Mouse (Mus musculus) gastrocnemius, postnatal 14 days (tissue): ENCODE measurements around the gene Gstt1. TPM values are rescaled to one million over a fixed set of nuclear protein-coding genes. Genes with fewer than 3 reads are reported as not detected.

Source experiments
- DNase-seq: peaks from one replicate; pipeline ENCODE4 v3.0.0; 2021; ENCODE audit warnings: mixed read lengths
- intact Hi-C: fragments of 180-260 bp; cut with DNase I; formaldehyde crosslinking; loops from one replicate; pipeline ENCODE4 v1.15.1; 2025; ENCODE audit warnings: low total_unique reads
- total RNA-seq, 2 experiments: library from RNA; stranded (reverse); gene quantifications; 2 replicates each; pipeline ENCODE4 v1.2.3; 2021

The Gstt1 gene
- total RNA-seq, 2 experiments from 2014 or later = 7.0 to 8.2 TPM

DNA sequence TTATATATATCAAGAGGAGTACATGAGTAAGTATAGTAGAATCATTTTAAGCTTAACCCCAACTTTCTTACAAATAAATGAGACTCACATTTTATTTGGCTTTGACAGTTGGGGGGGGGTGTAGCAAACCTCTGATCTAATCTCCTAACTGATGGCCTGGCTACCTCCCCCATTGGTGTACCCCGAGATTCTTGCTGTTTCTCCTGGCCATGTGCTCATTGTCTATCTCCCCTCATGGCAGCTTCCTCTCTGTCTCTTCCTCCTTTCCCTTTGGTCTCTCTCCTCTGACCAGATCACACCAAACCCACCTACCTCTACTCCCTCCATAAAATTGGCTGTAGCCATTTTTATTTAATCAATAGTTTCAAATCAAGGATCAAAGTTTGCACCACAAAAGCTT, 25.4 kb upstream of the Gstt1 start:
- intact Hi-C loops = no loop called here
- no peak for DNase-seq

DNA sequence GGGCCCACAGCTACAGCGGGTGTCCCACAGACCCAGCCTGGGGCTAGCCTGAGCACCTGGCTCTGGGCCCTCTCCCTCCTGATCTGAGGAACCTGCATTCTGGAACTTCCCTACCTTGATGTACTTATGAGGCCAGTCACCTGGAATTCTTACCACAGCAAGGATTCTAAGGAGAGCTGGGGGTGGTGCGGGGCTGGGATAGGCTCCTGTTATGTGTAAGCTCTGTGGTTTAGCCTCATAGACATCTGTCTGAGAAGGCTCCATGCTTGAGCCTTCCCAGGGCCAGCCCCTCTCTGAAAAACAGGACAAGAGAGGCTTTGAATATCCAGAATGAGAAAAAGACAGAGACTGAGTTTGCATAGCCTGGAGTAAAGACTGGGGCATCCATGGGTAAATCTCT, 24.1 kb upstream of the Gstt1 start, which contains the start of gene Gstt4:
Gene Gstt4, minus strand, starts transcription at position 101 of the 400 bp plus-strand sequence.
- DNase-seq = no peak
- intact Hi-C loops = no loop called here

DNA sequence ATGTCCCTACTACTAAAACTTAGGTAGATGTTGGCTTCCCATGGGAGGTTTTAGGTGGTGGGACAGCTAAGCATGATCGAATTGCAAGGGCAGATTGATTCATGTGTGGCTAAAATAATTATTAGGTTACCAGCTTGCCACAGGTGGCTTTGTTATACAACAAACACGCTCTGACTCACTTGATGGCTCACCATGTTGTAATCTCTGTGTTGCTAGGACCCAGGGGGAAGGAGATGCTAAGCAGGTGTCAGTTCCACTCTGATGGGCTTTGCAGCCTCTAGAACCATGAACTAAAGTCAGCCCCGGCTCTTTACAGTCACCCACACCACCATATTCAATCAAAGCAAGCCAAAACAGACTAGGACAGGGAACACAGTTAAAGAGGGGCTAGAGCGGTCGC, 21.5 kb upstream of the Gstt1 start:
- intact Hi-C loops = no loop called here
- no peak for DNase-seq

DNA sequence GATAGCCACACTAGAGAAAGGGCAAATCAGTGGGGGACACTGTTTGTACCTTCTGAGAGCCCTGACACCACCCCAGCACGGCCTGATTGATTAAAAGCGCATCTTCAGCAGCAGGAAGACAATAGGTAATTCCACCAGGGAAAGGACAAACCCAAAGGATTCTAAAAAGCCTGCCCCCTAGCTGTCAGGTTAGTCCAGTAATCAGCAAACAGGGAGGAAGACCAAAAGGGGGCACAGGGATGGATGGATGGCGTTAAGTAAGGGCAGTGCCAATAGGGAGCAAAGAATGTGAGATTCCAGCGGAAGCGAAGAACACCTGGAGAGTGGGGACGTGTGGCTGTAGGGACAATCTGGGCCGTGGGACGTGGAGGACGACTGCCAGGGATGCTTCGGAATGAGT, 20.3 kb upstream of the Gstt1 start:
- intact Hi-C loops = no loop called here
- no peak for DNase-seq

DNA sequence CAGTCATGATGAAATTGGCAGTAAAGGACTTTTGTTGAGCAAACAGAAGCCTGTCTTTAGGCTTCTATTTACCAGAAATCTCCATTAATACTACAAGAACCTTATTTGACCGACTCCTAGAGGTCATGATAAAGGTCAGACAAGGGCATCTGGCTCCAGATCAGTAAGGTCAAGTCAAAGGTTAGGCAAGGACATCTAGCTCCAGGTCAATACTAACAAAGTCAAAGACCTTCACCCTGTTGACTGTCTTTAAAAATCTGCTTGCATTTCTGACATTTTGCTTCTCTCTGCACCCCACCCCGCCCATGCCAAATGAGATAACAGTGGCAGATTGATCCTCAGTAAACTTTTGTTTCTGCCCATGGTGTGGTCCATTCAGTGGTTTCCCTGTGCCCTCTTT, 5.8 kb upstream of the Gstt1 start:
- intact Hi-C loops = no loop called here
- no peak for DNase-seq

DNA sequence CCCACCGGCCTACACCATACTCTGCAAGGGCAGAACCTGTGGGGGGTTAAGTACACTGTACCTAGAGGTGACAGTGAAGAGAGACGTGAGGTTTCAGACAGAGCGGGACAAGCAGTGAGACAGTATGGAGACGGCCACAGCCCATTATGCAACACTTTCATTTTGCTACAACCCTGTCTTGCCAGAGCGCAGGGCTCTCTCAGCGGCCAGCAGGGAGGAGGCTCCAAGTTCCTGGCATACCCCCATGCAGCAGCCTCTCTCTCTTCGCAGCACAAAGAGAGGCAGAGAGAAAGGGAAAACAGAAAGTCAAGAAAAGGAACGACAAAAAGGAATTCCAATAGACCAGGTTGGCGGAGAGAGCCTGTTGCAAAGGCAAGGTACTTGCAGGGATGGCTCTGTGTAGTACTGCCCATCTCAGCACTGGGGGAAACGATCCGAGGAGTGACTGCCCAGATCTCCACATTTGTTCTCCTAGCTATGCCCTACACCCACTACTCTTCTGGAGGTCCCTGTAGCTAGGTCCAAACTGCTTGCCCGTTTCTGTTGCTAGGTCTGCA, 687 bp downstream of the Gstt1 start:
- intact Hi-C loops = no loop called here
- DNase-seq = peak; percentile 73

DNA sequence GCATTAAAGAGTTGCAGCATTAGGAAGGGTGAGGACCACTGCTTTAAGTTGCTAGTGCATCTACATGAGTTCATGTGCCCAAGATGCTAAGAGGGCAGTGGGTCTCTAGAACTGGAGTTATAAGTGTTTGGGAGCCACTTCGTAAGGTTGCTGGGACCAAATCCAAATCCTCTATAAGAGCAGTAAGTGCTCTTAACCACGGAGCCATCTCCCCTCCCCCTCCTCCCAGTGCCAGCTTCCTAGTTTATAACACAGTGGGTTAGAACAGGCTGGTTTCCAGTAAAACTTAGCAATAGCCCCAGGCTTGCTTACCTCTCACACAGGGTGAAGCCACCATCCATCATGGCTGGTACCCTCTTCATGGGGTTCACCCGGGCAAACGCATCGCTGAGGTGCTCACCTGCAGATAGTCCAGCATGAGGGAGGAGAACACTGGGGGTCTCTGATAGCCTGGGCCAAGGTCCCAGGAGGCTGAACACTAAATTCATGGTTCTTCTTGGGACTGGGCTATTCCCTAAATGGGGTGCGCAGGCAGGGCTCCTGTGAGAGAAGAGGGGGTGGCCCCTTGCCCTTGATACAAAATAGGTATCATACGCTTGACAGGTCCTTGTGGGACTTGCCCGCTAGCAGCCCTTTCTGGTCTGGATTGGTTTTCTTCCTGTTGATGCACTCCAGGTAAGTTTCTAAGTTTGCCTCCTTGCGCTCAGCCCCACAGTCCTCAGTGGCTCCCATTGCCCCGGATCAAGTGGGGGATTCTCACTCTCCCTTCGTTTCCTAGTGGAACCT, 1.5 kb downstream of the Gstt1 start:
- DNase-seq = no peak
- intact Hi-C loops = no loop called here

DNA sequence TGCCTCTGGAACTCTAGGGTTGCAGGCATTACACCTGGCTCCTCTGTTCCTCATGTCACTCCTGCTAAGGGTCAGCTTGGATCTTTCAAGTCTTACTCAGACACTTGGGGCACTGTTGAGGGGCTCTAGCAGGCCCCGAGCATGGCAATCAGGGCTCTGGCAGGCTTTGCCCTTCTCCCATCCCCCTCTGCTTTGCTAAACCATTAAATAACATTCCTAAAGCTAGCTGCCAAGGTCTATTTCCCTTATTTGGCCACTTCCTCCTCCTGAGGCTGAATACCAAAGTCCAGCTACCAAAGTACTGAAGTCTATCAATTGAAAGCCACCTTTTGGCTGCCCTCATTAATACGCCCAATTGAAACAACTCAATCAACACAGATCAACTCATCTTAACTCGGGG, 3.5 kb downstream of the Gstt1 start:
- intact Hi-C loops = no loop called here
- DNase-seq = no peak

DNA sequence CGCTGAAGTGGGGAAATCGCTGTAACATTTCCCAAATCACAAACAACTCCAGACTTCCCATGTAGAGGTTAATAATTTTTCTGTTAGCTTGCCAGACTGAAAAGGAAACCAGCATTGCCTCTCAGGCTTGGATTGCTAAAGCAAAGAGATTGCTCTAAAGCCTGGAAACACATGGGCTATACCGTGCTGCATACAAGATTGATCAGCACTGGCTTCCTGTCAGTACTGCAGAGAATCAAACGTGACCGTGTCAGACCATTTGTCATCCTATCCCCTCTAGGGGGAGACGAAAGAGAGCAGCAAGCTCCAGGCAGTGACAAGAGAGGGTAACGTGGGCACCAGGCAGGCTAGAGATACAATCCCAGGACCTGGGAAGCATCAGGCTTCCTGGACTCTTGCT, 7.6 kb downstream of the Gstt1 start:
- no peak for DNase-seq
- intact Hi-C loops = no loop called here

DNA sequence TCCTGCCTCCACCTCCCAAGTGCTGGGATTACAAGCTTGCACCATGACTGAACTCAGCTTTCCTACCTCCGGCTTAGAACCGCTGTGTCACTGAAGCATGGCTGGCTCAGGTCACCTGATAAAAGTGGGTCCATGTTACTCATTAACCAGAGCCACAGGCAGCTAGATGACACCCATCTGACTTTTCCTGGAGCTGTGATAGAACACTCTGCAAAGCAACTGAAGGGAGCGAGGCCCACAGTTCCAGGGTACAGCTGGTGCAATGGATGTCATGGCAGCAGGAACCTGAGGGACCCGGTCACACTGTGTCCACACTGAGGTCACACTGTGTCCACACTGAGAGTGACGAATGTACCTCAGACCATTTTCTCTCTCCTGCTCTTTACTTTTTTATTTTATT, 8.5 kb downstream of the Gstt1 start:
- DNase-seq = no peak
- intact Hi-C loops = no loop called here

DNA sequence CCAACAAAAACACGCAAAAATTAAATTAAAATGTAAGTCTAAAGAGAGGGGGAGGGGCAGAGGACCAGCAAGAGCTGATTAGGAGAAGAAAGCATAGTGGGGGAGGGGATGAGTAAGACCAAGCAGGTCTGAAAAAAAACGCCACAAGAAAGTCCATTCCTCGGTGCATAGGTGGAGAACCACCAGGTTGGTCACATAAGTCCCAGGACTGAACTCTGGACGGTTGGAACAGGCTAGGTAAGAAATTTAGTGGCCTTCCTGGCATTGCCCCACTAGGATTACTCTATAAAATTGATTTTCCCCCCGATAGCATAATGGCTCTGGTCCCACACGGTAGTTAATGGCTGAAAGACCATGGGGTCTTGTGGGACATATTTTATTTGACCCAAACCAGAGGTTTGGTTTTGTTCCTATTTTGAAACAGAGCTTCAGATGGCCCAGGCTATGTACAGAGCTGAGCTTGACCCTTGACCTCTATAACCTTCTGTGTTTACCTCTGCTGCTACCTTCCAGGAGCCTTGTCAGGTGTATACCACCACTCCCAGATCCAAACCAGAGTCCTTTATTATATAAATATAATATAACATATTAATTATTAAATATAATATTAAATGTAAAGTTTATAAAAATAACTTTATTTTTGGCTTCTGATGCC, 9.2 kb downstream of the Gstt1 start:
- DNase-seq = no peak
- intact Hi-C loops = no loop called here

DNA sequence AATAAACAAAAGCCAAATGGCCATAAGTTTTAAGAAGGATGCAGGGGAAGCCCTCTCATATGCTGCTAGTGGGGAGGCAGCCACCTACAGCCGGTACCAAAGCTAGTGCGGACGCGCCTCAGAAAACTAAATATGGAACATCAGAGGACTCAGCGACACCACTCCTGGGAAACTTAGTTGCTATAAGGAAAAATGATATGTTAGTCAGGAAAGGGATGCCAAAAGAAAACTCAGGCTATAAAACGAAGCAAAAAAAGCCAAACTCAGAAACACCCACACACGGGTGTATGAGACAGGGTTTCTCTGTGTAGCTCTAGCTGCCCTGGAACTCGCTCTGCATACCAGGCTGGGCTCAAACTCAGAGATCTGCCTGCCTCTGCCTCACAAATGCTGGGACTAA, 10.1 kb downstream of the Gstt1 start:
- DNase-seq = no peak
- intact Hi-C loops = no loop called here

DNA sequence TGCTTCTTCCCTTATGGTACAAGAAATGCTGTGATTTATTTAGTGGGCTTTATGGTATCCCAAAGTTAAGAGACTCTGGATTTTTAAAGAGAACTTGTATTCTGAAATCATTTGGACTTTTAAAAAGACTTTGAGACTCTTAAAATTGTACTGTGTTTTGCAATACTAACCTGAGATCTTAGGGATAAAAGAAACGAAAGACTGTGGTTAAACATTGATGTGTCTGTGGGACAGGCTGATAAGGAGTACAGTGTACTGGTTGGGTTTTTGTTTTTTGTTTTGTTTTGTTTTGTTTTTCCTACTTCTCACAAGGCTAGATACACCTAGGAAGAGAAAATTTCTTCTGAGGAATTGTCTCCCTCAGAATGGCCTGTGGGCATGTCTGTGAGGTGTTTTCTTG, 12.9 kb downstream of the Gstt1 start:
- intact Hi-C loops = no loop called here
- no peak for DNase-seq

DNA sequence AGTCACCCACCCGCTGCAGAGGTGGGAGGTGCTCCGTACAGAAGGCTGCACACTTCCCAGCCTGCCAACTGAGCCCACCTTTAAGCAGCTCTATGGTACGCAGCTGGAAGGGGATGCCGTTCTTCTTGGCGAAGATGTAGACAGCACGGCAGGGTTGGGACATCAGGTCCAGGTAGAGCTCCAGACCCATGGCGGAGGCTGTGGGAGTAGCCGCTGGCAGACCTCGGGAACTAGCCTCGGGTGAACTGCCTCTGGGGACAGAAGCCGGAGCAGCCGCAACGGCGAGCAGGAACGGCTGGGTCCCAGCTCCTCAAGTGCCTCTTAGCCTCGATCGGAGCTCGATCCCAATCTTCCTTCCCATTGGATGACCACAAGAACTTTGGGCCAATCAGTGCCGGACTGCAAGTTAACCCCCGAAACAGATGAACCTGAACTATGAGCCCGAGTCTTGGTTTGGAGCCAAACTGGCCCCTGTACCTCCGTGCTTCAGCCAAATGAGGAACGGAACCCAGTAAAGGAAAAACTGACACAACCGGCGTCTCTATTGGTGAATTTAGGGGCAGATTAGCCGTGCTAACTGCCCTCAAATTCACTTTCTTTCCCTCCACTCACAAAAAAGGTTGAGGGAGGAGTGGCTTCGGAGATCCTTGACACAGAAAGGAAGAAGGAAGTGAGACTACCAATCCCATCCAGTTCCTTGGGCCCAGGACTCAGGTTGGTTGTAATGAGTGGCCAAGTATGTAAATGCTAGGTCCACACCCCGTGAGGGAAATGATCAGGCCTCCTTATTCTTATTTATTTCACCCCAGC, 17.4 kb downstream of the Gstt1 start, which contains the start of the genes Gm20441 and Gstt3:
Gene Gm20441, minus strand, starts transcription at position 186 of the 810 bp plus-strand sequence.
Gene Gstt3, minus strand, starts transcription at position 646 of the 810 bp plus-strand sequence.
- peak; percentile 70 for DNase-seq

DNA sequence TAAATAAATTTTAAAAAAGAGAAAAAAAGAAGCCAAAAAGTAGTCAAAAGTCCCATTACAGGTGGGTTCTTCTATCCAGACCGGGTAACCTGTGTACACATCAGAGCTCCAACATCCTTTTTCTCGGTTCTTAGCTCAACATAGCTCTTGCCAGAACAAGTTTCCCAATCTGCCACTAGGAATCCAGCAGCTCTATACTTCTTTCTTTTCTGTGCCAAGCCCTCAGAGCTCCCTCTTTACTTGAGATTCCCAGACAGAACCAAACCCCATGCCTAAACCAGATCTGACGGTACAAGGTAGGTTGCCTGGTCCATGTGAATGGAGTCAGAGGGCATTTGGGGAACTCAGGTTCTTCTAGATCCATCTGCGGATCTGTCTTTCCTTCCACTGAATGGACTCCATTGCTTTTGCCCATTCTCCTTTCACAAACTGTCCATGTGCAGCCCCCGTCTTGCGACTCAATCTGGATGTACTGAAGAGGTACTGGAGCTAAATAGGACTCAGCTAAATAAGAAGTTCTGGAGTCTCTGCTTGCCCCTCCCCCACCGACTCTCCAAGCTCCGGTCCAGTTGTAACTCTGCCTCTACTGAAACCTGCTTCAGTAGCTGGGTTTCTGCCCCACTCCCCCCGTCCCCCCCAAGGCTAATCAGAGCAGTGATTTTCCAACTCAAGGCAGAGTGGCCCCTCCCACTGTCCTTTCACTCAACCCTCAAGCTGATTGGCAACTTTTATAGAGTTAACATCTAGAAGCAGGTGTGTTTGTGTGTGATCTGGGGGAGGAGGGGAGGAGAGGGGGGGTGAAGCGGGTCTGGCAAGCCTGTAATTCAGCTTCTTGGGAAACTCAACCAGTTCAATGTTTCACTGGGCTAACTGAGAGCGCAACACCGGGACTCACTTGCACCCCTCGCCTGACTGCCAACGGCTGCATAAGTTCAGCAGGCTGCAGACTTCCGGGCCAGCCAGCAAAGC, 18.9 kb downstream of the Gstt1 start:
- intact Hi-C loops = no loop called here
- no peak for DNase-seq

More for the DNA sequence above, 17.4 kb downstream of the Gstt1 start, which contains the start of the genes Gm20441 and Gstt3:
- intact Hi-C loops = no loop called here

DNA sequence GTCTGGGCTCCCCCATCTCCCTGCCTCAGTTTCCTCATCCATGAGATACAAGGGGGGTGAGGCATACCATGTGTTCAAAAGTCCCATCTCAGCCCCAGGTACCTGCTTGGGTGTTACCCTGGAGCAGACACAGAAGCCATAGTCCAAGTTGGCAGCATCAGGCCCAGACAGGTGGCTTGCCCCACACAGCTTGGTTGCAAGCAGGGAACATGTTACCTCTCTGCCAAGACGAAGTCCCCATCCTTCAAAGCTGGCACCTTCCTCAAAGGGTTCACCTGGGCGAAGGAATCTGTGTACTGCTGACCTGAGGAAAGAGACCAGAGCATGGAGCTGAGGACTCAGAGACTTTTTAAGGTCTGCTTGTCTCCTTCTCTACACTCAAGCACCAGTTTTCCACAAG, 20.5 kb downstream of the Gstt1 start:
- DNase-seq = no peak
- intact Hi-C loops = no loop called here

DNA sequence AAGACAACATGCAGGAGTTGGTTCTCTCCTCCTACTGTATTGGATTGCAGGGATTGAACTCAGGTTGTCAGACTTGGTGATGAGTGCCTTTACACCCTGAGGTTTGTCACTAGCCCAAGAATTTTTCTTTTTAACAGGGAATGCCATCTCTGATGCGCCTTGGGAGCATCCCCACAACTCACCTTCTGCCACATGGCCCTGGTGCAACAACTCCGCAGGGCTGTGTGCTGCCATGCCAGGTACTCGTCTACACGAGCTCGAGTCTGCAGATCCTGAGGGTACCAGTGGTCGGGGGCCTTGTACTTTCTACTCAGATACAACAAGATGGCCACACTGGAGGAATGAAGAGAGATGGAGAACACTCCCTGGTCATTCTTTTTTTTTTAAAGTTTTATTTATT, 21.8 kb downstream of the Gstt1 start:
- no peak for DNase-seq

DNA sequence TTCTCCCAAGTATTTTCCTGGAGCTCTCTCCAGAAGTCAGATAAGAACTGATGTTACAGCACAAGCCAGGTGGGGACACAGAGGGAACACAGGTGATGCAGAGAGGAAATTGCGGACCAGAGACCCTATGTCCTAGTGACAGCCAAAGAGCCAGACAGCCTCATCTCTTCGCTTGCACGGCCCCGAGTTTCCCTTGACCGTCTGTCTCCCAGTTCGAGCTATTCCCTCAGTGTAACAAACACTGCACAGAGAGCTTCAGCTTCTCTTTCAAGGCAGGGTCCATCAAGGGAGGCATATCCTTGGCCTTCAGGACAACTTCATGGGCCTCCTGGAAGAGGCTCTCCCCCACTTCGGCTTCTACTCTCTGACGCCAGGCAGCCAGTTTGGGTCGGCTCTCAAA, 23.8 kb downstream of the Gstt1 start:
- intact Hi-C loops = no loop called here
- DNase-seq = no peak

More for the DNA sequence above, 21.8 kb downstream of the Gstt1 start:
- intact Hi-C loops = no loop called here

DNA sequence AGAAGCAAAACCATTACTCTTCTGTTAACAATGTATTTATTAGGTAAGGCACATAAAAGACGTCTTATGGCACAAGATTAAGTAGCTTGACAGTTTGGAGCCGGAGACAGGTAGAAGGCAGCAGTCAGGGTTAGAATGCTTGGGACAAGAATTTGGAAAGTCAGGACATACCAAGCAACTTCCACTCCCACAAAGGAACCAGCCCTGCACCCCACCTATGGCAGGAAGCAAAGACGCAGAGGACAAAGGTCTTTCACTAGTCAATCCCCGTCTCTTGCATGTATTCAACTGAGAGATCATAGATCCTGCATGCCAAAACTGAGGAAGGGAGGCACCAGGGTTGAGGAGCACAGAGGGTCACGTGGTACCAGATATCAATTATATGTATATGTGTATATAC, 24.3 kb downstream of the Gstt1 start:
- no peak for DNase-seq
- intact Hi-C loops = no loop called here
